Mouse (Mus musculus): ENCODE measurements around the gene Larp4b.
"Not testable (repeated sequence)": the region's sequence is repeated elsewhere in the genome, so short reads cannot be mapped to it uniquely, and the experiment has no call there.

Gene Larp4b

DNA sequence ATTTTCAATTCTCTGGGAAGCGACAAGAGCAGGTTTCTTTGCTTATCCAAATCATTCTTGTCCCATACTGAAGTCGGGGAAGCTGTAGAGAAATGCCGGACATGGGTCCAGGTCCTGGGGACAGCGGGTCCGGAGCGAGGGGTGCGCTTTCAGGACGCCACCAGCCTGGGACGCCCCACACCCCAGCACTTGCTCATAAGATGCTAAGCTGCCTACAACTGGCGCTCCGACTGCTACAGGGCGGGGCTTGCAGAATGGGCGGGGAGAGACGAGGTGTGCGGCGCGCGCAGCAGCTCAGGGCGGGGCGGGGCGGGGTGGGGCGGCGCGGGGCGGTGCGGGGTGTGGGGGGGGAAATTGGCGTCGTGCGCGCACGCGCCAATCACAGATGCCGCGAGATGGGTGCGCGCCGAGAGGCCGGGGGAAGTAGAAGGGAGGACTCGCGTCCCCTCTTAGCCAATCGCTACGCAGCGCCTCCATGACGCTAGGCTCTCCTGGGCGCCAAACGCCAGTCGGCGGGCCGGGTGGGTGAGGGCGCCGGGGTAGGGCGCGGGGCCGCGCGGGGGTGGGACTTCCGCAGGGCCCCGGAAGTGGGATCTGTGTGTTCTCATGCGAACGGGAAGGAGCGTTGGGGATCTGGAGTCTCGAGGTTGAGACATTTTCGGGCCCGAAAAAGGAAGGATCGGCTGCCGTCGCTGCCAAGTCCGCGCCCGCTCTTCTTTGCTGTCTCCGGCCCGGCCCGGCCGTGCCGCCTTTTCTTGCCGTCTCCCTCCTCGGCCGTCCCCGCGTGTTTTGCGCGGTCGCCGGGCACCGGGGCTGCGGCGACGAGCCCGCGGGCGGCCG, at the start of gene Larp4b:
TSS of gene Larp4b (plus strand) at position 566 of the 840 bp plus-strand sequence.
- in situ Hi-C loops (cut with MseI, MboI), result no loop called here

- in situ Hi-C loops (cut with MseI, MboI), result no loop called here
Observed at GRCm38 (mm10) chr13:9044731-9045130, 49.0 kb upstream of the Larp4b start.

GRCm38 (mm10) chr13:9052049-9052691, 41.5 kb upstream of the Larp4b start:
- in situ Hi-C loops (cut with MseI, MboI), result not testable (repeated sequence)

DNA sequence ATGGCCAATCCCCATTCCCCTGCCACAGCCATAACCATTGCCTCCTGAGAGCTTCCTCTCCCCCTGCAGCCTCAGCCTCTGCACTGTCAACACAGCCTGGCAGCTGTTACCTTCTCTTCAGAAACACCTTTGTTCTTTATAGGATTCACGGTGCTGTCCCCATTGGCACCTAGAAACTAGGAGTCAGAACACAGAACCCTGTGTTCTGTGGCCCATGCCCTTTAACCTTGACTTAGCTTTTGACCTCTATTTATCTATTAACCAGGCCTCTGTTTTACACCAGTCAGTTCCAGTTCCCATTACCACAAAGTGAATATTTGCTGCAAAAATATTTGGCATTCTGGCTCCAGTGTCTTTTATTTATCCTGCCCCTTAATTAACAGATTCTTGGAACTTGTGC, 36.4 kb upstream of the Larp4b start:
- in situ Hi-C loops (cut with MseI, MboI), result no loop called here

DNA sequence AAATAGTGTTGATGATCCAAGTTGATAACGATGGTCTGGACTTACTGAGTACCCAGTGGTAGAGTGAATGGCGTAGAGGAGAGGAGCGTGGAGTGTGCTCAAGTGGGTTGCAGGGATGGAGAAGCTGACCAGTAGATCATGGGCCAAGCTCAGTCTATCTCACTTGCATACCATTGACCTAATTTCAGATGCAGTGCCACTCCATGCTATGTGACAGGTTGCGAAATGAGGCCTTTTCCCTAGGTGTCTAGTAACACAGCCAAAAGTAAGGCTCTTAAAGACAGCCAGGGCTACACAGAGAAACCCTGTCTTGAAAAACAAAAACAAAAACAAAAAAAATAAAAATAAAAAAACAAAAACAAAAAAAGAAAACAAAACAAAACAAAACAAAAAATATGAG, 35.0 kb upstream of the Larp4b start:
- in situ Hi-C loops (cut with MseI, MboI), result no loop called here

DNA sequence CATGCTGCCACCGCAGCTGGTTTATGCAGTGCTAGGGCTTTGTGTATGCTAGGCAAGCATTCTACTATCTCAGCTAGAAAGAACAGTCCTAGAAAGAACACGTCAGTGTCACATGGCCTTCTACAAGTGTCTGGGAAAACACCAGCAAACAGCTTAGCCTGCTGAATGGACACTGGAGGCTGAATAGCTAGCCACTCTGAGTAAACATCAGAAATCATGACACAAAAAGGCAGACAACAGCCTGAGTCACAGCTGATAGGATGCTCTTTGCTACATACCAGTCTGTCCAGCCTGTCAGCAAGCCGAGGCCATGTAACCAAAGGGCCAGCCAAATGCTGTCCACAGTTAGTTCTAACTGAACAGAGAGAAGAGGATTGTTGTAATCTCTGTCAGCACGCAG, 32.3 kb upstream of the Larp4b start:
- in situ Hi-C loops (cut with MseI, MboI), result no loop called here

GRCm38 (mm10) chr13:9064196-9064595, 29.5 kb upstream of the Larp4b start:
- in situ Hi-C loops (cut with MseI, MboI), result no loop called here

DNA sequence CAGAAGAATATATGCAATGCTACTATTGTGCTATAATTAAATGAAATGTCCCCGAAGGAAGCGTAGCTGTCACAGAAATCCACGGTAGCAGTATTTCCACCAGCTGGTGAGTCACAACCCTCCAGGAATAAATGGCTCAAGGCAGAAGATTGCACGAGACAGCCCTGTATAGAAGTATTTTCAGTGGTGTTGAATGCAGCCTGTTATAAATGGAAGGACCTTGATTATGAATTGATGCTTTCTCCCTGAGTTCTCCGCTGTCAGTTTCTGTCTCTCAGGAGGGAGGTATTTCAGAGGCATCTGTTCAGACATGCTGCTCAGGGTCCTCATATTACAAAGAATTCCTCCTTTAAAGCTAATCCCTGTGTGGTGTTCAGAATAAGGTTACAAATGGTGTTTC, 27.6 kb upstream of the Larp4b start:
- in situ Hi-C loops (cut with MseI, MboI), result no loop called here

- in situ Hi-C loops (cut with MseI, MboI), result no loop called here
Observed at GRCm38 (mm10) chr13:9071008-9071407, 22.7 kb upstream of the Larp4b start.

DNA sequence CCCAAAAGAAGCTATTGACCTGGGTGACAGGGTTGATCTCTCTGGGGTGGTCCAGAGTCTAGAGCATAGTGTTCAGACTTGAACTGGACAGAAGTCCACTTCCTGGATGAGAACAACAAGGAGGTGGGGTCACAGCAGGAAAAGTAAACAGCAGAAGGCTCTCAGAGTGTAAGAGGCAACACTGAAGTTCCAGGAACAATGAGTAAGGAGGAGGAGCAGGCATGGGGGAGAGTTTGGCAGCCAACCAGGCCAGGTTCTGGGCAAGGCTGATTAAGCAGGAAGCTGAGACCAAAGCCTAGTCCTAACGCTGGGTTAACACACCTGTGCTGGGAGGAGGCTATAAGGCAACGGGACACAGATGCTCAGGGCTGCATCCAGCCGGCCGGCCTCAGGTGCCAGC, 19.9 kb upstream of the Larp4b start:
- in situ Hi-C loops (cut with MseI, MboI), result no loop called here

DNA sequence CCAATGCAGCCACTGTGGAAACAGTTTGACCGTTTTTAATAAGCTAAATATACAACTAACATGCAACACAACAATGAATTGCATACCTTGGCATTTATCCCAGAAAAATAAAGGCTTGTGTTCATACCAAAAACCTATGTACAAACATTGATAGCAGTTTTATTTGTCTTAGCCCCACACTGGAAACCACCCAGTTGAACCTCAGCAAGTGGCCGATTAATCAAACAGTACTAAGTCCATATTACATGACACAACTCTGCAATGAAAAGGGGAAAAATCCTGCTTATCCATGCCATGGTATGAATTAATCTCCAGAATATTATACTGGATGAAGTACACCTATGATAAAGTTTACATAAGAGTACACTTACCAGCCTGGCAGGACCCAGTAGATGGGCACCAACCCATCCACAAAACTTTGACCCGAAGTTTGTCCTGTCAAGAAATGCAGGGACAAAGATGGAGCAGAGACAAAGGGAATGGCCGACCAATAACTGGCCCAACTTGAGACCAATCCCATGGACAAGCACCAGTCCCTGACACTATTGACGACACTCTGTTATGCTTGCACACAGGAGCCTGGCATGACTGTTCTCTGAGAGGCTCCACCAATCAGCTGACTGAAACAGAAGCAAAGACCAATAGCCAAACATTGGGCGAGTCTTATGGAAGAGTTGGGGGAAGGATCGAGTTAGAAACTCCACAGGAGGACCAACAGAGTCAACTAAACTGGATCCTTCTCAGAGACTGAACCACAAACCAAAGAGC, 17.7 kb upstream of the Larp4b start:
- in situ Hi-C loops (cut with MseI, MboI), result no loop called here

DNA sequence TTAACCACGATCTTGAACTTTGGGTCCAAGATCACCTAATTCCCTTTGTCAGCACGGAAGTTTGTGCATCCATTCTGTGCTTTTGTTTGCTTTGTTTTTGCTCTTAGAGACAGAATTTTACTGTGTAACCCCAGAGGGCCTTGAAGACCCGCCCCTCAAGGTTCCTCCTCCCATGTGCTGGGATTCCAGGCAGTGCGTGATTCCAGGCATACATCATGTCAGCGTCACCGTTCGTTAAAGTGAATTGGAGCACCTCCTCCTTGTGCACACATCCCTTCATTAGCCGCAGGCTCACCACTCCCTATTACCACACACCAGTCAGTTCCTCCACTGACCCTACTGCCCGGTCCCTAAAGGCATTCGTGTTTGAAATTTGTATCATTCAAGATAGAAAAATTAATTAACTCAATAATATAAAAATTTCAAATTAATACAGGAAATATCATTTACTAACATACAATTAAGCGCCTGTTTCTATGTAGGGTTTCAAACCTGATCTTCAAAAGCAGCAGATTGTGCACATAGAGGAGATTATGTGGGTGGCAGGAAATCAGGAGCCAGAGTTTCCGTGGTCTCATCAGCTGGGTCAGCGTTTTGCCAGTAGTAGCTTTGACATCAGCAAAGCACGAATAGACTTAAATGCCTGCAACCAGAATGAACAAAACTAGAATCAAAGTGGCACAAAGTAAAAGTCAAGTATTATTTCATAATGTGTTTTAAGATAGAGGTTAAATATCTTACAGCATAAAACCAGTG, 11.4 kb upstream of the Larp4b start:
- in situ Hi-C loops (cut with MseI, MboI), result no loop called here

GRCm38 (mm10) chr13:9094186-9094980, 702 bp downstream of the Larp4b start:
- in situ Hi-C loops (cut with MseI, MboI), result no loop called here

GRCm38 (mm10) chr13:9099289-9099688, 5.6 kb downstream of the Larp4b start:
- in situ Hi-C loops (cut with MseI, MboI), result no loop called here

GRCm38 (mm10) chr13:9100517-9100916, 6.8 kb downstream of the Larp4b start:
- in situ Hi-C loops (cut with MseI, MboI), result no loop called here

GRCm38 (mm10) chr13:9106246-9106645, 12.6 kb downstream of the Larp4b start:
- in situ Hi-C loops (cut with MseI, MboI), result no loop called here

DNA sequence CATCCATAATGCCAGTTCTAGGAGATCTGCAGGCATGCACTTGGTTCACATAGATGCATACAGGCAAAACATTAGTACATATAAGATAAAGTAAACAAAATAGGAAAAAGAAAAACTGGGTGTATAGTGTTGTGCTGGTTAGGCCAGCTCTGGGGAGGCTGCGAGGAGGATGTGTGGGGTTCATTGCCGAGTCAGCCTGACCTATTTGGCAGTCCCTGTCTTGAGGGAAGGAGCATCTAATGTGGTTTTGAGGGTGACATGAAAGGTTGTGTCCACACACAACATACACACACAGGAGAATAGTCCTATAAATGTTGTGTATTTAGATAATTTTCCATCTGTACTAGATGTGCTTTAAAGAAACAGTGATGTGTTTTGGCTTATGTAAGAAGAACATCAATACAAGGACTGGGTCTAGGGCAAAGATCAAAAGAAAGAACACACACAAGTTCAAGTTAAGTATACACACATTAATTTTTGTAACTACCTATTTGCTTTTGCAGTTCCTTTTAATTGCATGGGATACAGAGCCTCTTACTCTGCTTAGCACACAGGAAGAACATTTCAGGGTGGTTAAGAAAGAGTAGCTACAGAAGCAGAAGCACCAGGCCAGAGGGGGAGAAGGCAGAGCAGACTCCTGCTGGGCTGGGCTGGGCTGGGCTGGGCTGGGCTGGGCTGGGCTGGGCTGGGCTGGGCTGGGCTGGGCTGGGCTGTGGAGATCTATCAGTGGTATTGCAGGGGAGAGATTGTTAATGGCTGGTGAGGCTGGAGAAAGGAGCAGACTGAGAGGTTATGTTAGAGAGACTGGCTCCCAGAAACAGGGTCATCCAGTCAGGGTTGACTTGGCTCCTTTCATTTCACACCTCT, 13.5 kb downstream of the Larp4b start:
- in situ Hi-C loops (cut with MseI, MboI), result no loop called here

DNA sequence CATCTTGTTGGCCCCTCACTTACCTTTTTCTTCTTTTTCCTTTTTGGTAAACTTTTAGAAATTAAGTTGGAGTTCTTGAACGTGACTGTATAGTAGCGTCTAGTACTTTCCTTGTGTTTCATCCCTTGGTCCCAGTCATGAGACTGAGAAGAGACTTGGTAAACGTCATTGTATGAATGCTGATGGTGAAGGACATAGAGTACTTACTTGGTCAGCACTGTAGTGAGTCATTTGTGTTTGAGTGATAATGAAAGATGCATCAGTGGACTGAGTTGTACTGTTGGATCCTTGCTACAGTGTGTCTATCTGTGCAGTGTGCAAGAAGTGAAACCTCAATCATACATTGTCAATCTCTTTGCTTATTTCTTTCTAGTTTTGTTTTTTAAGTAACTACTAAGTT, 20.1 kb downstream of the Larp4b start:
- in situ Hi-C loops (cut with MseI, MboI), result no loop called here

DNA sequence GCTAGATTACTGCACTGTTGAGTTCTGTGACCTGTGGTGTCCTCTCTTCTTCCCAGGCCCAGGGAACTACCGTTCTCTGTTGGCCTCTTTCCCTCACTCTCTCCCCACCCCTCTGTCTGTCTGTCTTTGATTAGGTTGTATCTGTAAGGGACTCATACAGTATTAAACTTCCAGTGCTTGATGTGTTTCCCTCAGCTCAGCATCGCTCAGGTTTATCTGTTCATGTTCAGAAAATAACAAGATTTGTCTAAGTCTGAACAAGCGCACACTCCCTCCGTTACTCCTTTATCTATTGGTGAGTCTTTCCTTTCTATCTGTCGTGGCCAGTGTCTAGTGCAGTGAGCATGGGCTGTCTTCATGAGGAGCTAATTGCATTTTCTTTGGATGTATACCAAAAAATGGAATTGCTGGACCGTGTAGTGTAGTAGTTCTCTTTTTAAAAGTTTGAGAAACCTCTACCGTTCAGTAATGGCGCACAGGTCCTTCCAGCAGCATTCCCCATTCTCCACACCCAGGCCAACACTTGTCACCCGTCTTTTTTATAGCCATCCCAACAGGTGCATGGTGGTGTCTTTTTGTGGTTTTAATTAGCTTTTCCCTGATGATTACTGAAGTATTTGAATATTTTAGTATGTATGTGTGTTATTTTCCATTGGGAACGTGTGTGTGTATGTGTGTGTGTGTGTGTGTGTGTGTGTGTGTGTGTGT, 27.3 kb downstream of the Larp4b start:
- in situ Hi-C loops (cut with MseI, MboI), result no loop called here
